Mouse (Mus musculus): ENCODE measurements around the gene Mdm2. TPM values are rescaled to one million over a fixed set of nuclear protein-coding genes. Genes with fewer than 3 reads are reported as not detected.

Mdm2 gene
- polyA plus RNA-seq, 1 experiment from 2014 or later: 35.1 TPM

DNA sequence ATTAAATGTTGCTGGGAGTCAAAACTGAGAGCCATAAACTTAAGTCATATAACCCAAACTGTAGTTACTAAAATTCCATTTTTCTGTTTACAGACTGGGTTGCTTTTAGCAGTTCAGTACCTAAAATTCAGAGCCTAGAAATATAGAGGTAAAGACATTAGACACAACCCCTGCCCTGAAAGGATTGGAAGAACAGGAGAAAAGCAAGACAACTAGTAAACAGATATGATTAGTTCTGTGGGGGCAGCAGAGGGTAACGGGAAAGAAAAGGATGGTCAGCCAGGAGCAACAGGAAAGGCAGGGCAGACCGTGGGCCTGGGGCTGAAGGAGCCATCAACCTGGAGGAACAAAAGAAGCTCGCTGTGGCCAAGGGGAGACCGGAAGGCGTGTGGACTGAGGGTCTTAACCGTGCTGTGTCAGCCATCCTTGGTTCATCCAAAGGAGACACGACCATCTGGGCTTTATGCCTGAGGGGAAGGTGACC, 69.9 kb downstream of the Mdm2 start:
- ATAC-seq: no peak
- 75% methylated on average over 7 of the region's 7 CpGs for WGBS
- no peak overlapping the region for H3K4me2 ChIP-seq (replicated peaks)

DNA sequence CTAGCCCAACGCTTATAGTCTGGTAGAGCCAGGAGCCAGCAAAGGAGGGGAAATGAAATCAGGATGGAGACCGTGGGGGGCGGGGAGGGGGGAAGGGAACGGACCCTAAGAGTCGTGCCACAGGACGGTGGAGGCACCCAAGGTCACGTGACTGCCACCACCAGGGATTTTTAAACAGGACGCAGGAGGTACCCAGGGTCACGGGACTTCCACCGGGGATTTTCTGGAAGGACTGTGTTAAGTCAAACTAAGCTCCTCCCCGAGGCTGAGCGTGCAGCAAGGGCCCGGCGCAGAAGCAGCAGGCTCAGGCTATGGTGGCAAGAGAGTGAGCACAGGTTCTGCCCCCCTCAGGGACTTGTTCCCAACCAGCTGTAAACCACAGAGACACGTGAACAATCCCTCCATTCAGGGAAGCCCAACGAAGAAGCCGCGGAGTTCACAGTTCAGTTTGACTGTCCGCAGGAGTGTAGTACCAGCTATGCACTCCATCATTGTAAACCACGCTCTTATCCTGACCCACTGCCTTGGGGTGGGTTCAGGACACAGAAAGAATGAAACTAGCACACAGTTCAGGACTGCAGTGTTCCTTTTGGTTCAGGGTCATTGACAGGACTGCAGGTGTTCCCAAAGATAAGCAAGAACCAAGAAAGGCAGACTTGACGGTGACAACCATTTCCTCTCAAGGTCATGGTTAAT, 70.5 kb downstream of the Mdm2 start:
- Histone ChIP-seq H3K36me3 (no peaks in the 10 kb centered on the region), H3K4me3 (replicated peaks) (no peak overlapping the region), H3K27me3 (replicated peaks) (no peaks in the 10 kb centered on the region), H3K4me1 (replicated peaks) (peaks cover 5% of the 10 kb centered on the region), H3K9ac (no peak overlapping the region), H3K9me3 (no peaks in the 10 kb centered on the region), H3K4me2 (replicated peaks) (peak overlapping the region; percentile 28), H3K27ac (peak overlapping the region; percentile 42)
- 37% methylated on average over 21 of the region's 21 CpGs for WGBS
- ATAC-seq: peak; percentile 77

More for the DNA sequence above, 69.9 kb downstream of the Mdm2 start:
- Histone ChIP-seq H3K4me3 (replicated peaks) (no peak overlapping the region), H3K27ac (no peak overlapping the region), H3K27me3 (replicated peaks) (no peaks in the 10 kb centered on the region), H3K36me3 (no peaks in the 10 kb centered on the region), H3K9me3 (no peaks in the 10 kb centered on the region), H3K4me1 (replicated peaks) (peaks cover 6% of the 10 kb centered on the region), H3K9ac (no peak overlapping the region)

DNA sequence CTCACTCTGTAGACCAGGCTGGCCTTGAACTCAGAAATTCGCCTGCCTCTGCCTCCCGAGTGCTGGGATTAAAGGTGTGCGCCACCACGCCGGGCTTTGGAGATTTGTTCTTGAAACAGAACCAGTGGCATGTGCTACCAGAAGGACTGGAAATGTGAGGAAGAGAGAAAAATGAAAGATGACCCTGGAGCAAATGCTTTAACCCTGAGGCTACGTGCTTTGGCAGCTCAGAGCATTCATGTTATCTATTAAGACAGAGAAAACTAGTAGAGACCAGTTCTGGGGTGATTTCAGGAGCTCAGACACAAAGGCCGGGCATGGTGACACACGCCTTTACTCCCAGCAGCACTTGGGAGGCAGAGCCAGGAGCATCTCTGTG, 71.3 kb downstream of the Mdm2 start:
- Histone ChIP-seq H3K27ac (no peak overlapping the region), H3K36me3 (no peaks in the 10 kb centered on the region), H3K4me1 (replicated peaks) (peaks cover 3% of the 10 kb centered on the region; the same call in 1 of the 2 replicates), H3K9ac (no peak overlapping the region), H3K4me3 (replicated peaks) (no peak overlapping the region), H3K27me3 (replicated peaks) (no peaks in the 10 kb centered on the region), H3K9me3 (no peaks in the 10 kb centered on the region), H3K4me2 (replicated peaks) (no peak overlapping the region)
- WGBS: 89% methylated on average over 8 of the region's 8 CpGs
- ATAC-seq: no peak

Other genes with a start within 250 kb of the Mdm2 start
- gene Cpm, start 81.3 kb downstream of the Mdm2 start, polyA plus RNA-seq (2015; fragmentation: Nextera tagmentation; extraction: Ambion mirVana): 44.4 and 50.7 TPM in 2 replicates
- 11.7 and 11.8 TPM in 2 replicates for gene Slc35e3, start 35.6 kb upstream of the Mdm2 start, polyA plus RNA-seq (2015; fragmentation: Nextera tagmentation; extraction: Ambion mirVana)
- gene Nup107, start 81.9 kb upstream of the Mdm2 start, polyA plus RNA-seq (2015; fragmentation: Nextera tagmentation; extraction: Ambion mirVana): 58.8 and 60.8 TPM in 2 replicates
- 169 and 180 TPM in 2 replicates for gene Rap1b, start 135.3 kb upstream of the Mdm2 start, polyA plus RNA-seq (2015; fragmentation: Nextera tagmentation; extraction: Ambion mirVana)